Mouse (Mus musculus) hindbrain, embryonic 15.5 days (tissue): ENCODE data around the gene Rnasek. TPM values are rescaled to one million over a fixed set of nuclear protein-coding genes. Genes with fewer than 3 reads are reported as not detected.

Experiments used
- ATAC-seq: fragments of 200-750 bp; cut with Nextera tagmentation; 2 replicates; pipeline ENCODE4 v1.8.0; 2017; ENCODE audit warnings: low read depth, moderate number of reproducible peaks, moderate TSS enrichment; ENCODE audit not compliant: low FRiP score
- H3K27ac ChIP-seq: fragments of 300-500 bp; sonication (generic); replicated peaks from 2 replicates; pipeline ENCODE4 v1.5.1; 2015; ENCODE audit warnings: mild to moderate bottlenecking, inconsistent platforms
- H3K27me3 ChIP-seq: fragments of 300-500 bp; sonication (generic); 2 replicates; pipeline ENCODE4 v1.6.1; 2015; ENCODE audit warnings: control low read depth, inconsistent platforms
- H3K36me3 ChIP-seq: fragments of 300-500 bp; sonication (generic); 2 replicates; pipeline ENCODE4 v1.6.1; 2015; ENCODE audit warnings: control low read depth, inconsistent platforms
- H3K4me1 ChIP-seq: fragments of 300-500 bp; sonication (generic); replicated peaks from 2 replicates; pipeline ENCODE4 v1.6.1; 2015; ENCODE audit warnings: control low read depth, inconsistent platforms
- H3K4me2 ChIP-seq: fragments of 300-500 bp; sonication (generic); 2 replicates; pipeline ENCODE4 v1.6.1; 2015; ENCODE audit warnings: moderate library complexity, mild to moderate bottlenecking, inconsistent platforms
- H3K4me3 ChIP-seq: fragments of 300-500 bp; sonication (generic); 2 replicates; pipeline ENCODE4 v1.5.1; 2015; ENCODE audit warnings: mild to moderate bottlenecking, inconsistent platforms
- H3K9ac ChIP-seq: fragments of 300-500 bp; sonication (generic); 2 replicates; pipeline ENCODE4 v1.6.1; 2015; ENCODE audit warnings: inconsistent platforms
- H3K9me3 ChIP-seq: fragments of 300-500 bp; sonication (generic); 2 replicates; pipeline ENCODE4 v1.6.1; 2016; ENCODE audit warnings: control low read depth, inconsistent platforms
- WGBS: fragments of 180-500 bp; shearing (Covaris S2); methylation state at CpG from one replicate; pipeline ENCODE4 v1.1.7; 2015; 5-methylcytosine and 5-hydroxymethylcytosine counted together
- polyA plus RNA-seq: library from polyadenylated mRNA; unstranded; fragments of >200 nt; fragmentation: Nextera tagmentation; extraction: Ambion mirVana; gene quantifications from 2 replicates; pipeline ENCODE4 v1.2.1, GENCODE M21; 2015

The Rnasek gene
- polyA plus RNA-seq, 1 experiment from 2014 or later, result 408 TPM

DNA sequence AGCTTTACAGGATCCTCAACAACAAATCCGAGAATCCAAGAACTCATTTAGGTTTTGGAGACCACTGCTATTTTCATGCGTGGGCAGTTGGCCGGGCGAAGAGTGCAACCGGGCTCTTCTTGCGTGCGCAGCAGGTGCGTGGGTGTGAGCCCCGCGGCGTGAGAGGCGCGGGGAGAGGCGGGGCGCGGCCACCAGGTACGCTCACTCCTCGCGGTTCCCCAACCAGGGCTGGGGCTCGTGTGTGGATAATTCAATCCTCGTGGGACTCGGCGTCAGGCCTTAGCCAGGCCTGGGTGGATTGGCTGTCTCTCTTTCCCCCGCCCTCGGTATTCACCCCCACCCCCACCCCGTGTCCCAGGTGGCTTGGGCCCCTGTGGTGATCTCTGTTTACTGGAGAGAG, 25.9 kb downstream of the Rnasek start:
- 8% methylated on average over 23 of the region's 26 CpGs for WGBS
- peaks cover 6% of the 10 kb centered on the region; the same call in 1 of the 2 replicates for H3K36me3 ChIP-seq
- ATAC-seq, result peak; percentile 17; the same call in 1 of the 2 replicates
- no peaks in the 10 kb centered on the region for H3K9me3 ChIP-seq
- H3K4me2 ChIP-seq, result peak overlapping the region; percentile 84
- H3K27ac ChIP-seq, result no peak overlapping the region
- H3K4me3 ChIP-seq, result peak overlapping the region; percentile 42
- peaks cover 32% of the 10 kb centered on the region for H3K4me1 ChIP-seq
- peak overlapping the region; percentile 44 for H3K9ac ChIP-seq
- peaks cover 39% of the 10 kb centered on the region for H3K27me3 ChIP-seq

DNA sequence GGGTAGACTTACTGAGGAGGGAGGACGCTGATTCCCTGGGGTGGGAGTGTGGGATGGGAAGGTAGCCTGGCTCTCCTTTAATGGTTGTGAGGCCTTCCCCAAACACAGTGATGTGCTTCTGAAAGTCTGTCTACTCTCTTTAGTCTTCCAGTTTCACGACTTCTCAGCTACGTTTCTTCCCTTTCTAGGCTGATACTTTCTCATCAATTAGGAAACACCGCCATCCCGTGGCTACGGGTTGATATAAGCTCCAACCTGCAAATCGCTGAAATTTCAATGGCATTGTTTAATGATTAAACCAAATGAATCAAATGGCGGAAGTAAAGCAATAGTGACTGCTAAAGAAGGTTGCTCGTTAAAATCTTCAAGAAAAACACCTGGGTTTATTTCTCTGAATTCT, 26.7 kb downstream of the Rnasek start:
- Histone ChIP-seq H3K4me3 (no peak overlapping the region), H3K9me3 (no peaks in the 10 kb centered on the region), H3K27me3 (peaks cover 39% of the 10 kb centered on the region), H3K27ac (no peak overlapping the region), H3K4me2 (peak overlapping the region; percentile 84; the same call in 1 of the 2 replicates), H3K36me3 (peaks cover 6% of the 10 kb centered on the region; the same call in 1 of the 2 replicates), H3K4me1 (peaks cover 26% of the 10 kb centered on the region), H3K9ac (no peak overlapping the region)
- ATAC-seq, result no peak
- WGBS, result 9% methylated on average over 9 of the region's 9 CpGs

DNA sequence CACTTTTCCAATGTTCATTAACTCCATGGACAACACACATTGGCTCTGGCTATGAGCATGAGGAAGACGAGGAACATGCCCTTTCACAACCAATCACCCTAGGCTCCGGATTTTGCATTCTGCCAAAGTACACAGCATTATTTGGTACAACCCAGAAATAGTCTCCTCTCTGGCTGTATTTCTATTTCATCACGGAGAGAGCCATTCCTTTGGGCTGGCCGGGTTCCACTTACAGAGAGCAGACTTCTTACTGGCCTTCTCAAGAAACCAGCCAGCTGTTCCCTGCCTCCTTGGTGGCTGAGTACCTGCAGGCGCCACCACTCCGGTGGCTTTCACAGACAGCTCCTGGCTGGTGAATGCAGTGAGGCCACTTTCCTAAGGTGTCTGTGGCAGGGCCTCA, 27.2 kb downstream of the Rnasek start, which contains the start of gene Slc16a11:
Gene Slc16a11 (plus strand): TSS at position 330 of the 400 bp plus-strand sequence.
- no peak within 1 kb of the TSS for H3K27ac ChIP-seq
- H3K36me3 ChIP-seq, result peaks cover 6% of the 10 kb centered on the region; the same call in 1 of the 2 replicates
- H3K27me3 ChIP-seq, result peaks cover 39% of the 10 kb centered on the region
- H3K4me1 ChIP-seq, result peaks cover 26% of the 10 kb centered on the region
- no peak for ATAC-seq
- H3K9ac ChIP-seq, result peak within 1 kb of the TSS; percentile 44
- WGBS, result 58% methylated on average over 6 of the region's 6 CpGs
- H3K9me3 ChIP-seq, result no peaks in the 10 kb centered on the region
- peak within 1 kb of the TSS; percentile 42 for H3K4me3 ChIP-seq
- peak within 1 kb of the TSS; percentile 84 for H3K4me2 ChIP-seq

DNA sequence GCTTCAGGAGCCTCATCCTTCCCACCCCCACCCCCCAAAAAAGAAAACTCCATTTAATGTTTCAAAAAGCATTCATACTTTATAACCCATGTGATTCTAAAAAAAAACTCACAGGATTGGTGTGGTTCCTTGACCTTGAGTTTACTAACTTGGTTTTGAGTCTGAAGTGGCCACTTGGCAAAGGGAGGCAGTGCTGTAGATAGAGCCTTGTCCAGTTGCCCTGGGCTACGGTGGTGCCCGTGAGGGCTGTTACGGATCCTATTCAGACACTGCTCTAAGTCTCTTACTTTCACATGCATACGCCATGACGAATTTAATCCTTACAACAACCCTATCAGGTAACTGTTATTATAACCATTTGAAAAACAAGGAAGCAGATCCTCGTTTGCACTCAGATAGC, 27.7 kb downstream of the Rnasek start:
- H3K27ac ChIP-seq, result no peak overlapping the region
- no peak overlapping the region for H3K4me2 ChIP-seq
- H3K9me3 ChIP-seq, result no peaks in the 10 kb centered on the region
- WGBS, result 78% methylated on average over 6 of the region's 6 CpGs
- H3K36me3 ChIP-seq, result peaks cover 2% of the 10 kb centered on the region; the same call in 1 of the 2 replicates
- peaks cover 37% of the 10 kb centered on the region for H3K27me3 ChIP-seq
- H3K4me3 ChIP-seq, result no peak overlapping the region
- ATAC-seq, result no peak
- H3K4me1 ChIP-seq, result peaks cover 26% of the 10 kb centered on the region
- no peak overlapping the region for H3K9ac ChIP-seq

DNA sequence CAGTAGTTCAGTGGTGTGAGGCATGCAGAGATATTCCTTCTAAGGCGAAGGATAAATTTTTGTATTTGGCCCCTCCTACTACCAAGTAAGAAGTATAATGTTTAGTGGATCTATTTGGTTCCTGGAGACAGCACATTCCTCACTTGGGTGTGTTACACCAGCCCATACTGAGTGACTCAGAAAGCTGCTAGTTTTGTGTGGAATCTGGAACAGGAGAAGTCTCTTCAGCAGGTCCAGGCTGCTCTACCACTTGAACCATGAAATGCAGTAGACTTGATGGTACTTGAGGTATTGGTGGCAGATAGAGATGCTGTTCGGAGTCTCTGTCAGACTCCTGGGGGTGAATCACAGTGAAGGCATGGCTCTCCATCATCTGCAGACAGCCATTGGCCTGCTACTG, 29.0 kb downstream of the Rnasek start:
- H3K4me1 ChIP-seq, result peaks cover 26% of the 10 kb centered on the region
- H3K27me3 ChIP-seq, result peaks cover 24% of the 10 kb centered on the region
- no peak overlapping the region for H3K4me3 ChIP-seq
- 94% methylated on average over 2 of the region's 2 CpGs for WGBS
- no peak overlapping the region for H3K4me2 ChIP-seq
- ATAC-seq, result no peak
- no peak overlapping the region for H3K27ac ChIP-seq
- H3K9me3 ChIP-seq, result no peaks in the 10 kb centered on the region
- H3K36me3 ChIP-seq, result no peaks in the 10 kb centered on the region
- no peak overlapping the region for H3K9ac ChIP-seq

DNA sequence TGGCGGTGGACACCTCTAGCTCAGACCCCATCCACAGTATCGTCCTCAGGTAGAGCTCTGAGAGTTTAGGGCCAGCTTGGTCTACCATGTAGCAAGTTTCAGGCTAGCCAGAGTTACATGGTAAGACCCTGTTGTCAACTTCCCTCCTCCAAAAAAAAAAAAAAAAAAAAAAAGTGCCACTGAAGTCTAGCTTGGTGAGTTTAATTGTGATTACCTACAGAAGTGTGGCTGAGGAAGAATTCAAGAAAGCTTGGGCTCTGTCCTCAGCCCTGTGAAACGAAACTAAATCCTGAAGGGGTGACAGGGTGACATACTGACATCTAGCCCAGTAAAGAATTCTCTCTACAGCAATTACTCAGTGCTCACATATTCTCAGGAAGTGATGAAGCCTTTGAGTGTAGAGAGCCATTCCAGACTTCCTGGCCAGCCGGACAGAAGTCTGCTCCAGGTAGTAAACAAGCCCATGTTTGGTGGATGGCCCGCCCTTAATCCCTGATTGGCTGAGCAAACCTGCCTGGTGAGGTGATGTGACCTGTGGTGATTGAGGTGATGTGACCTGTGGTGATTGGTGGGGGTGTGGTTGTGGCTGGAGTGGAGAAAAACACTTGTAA, 30.8 kb downstream of the Rnasek start:
- WGBS, result 83% methylated on average over 5 of the region's 5 CpGs
- H3K9ac ChIP-seq, result no peak overlapping the region
- ATAC-seq, result no peak
- H3K36me3 ChIP-seq, result no peaks in the 10 kb centered on the region
- H3K4me3 ChIP-seq, result no peak overlapping the region
- H3K27me3 ChIP-seq, result peaks cover 8% of the 10 kb centered on the region; the same call in 1 of the 2 replicates
- no peaks in the 10 kb centered on the region for H3K9me3 ChIP-seq
- peaks cover 8% of the 10 kb centered on the region for H3K4me1 ChIP-seq
- no peak overlapping the region for H3K27ac ChIP-seq
- H3K4me2 ChIP-seq, result no peak overlapping the region

DNA sequence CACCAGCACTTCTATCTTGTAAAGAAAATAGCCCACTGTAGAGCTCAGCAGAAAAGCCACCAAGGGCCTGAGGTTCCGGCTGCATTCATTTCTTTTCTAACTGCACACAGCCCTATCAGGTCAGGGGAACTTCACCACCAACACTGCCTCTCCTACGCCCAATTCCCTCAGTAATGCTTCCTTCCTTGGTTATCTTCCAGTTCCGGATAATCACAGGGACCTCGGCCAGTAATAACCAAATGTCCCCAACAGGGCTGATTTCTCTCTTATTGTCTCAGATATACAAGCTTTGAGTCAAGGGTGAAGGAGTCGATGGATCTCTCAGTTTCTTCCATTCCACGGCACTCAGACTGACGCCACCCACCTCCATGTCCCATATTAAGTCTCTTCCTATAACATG, 32.4 kb downstream of the Rnasek start:
- H3K27me3 ChIP-seq, result peaks cover 4% of the 10 kb centered on the region; the same call in 1 of the 2 replicates
- H3K9me3 ChIP-seq, result no peaks in the 10 kb centered on the region
- no peaks in the 10 kb centered on the region for H3K4me1 ChIP-seq
- 90% methylated on average over 7 of the region's 7 CpGs for WGBS
- no peak overlapping the region for H3K9ac ChIP-seq
- no peak overlapping the region for H3K4me2 ChIP-seq
- H3K27ac ChIP-seq, result no peak overlapping the region
- H3K36me3 ChIP-seq, result no peaks in the 10 kb centered on the region
- no peak for ATAC-seq
- H3K4me3 ChIP-seq, result no peak overlapping the region

DNA sequence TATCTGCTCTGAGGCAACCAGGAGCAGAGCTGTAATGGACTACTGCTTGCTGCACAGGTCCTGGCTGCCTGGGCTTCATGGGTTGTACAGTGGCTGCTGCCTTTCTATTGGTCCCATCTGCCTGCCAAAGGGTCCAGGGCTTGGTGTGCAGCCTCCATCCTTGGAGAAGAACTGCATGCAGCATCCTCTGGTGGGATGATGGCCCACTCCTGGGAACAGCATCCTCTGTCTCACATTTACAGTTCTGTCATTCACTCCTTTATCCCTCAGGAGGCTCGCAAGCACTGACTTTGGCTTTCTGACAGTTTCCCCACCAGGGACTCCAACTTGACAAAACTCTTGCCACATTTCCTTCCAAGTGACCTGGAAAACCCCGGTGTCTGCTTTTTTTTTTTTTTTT, 32.8 kb downstream of the Rnasek start:
- no peaks in the 10 kb centered on the region for H3K9me3 ChIP-seq
- WGBS, result 85% methylated on average over 2 of the region's 2 CpGs
- H3K36me3 ChIP-seq, result no peaks in the 10 kb centered on the region
- H3K4me3 ChIP-seq, result no peak overlapping the region
- no peaks in the 10 kb centered on the region for H3K27me3 ChIP-seq
- H3K4me1 ChIP-seq, result no peaks in the 10 kb centered on the region
- no peak overlapping the region for H3K27ac ChIP-seq
- H3K9ac ChIP-seq, result no peak overlapping the region
- no peak overlapping the region for H3K4me2 ChIP-seq
- no peak for ATAC-seq

DNA sequence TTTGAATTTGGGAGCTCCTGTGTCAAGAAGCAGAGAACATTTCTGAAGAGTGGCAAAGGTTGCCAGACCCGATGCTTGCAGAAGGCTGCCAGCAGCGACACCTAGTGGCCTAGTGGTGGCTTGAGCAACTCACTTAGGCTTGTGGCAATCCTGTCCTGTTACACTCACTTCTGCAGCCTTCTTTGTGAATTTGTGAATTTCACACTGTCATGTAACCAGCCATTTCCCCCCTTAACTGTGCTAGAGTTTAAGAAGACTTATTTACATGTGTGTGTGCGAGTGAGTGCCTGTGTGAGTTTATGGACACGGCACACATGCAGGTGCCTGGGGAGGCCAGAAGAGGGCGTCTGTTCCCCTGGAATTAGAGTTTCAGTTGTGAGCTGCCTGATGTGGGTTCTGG, 38.0 kb downstream of the Rnasek start:
- Histone ChIP-seq H3K9me3 (no peaks in the 10 kb centered on the region), H3K4me2 (no peak overlapping the region), H3K9ac (no peak overlapping the region), H3K4me1 (no peaks in the 10 kb centered on the region), H3K27ac (no peak overlapping the region), H3K27me3 (no peaks in the 10 kb centered on the region), H3K4me3 (no peak overlapping the region), H3K36me3 (no peaks in the 10 kb centered on the region)
- 43% methylated on average over 5 of the region's 5 CpGs for WGBS
- ATAC-seq, result no peak

DNA sequence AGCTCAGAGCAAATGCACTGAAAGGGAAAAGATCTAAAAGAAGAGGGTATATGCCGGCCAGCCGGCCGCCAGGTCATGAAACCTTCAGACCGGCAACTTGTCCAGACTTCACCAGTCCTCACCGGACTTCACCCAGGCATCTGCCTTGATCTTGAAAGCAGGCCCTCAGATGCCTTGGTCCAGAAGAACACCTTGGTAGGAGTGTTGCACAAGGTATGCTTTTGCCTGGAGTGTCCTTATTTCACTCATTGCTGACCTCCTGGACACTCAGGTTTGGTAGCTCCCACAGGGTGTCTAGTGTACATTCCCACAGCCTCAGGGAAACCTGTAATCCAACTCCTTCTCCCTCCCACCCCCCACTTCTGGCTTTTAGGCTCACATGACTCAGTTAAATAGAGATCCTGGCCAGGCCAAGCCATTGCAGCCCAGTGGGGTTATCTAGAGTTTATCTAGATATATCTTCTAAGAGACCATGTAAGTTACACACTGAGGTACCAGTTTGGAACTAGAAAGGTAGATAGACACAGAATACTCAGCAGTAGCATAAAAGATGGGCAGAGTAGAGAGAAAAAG, 39.5 kb downstream of the Rnasek start:
- no peak for ATAC-seq
- no peak overlapping the region for H3K27ac ChIP-seq
- no peaks in the 10 kb centered on the region for H3K36me3 ChIP-seq
- no peaks in the 10 kb centered on the region for H3K27me3 ChIP-seq
- 92% methylated on average over 5 of the region's 5 CpGs for WGBS
- no peak overlapping the region for H3K4me2 ChIP-seq
- no peak overlapping the region for H3K4me3 ChIP-seq
- no peaks in the 10 kb centered on the region for H3K9me3 ChIP-seq
- H3K4me1 ChIP-seq, result no peaks in the 10 kb centered on the region
- H3K9ac ChIP-seq, result no peak overlapping the region

DNA sequence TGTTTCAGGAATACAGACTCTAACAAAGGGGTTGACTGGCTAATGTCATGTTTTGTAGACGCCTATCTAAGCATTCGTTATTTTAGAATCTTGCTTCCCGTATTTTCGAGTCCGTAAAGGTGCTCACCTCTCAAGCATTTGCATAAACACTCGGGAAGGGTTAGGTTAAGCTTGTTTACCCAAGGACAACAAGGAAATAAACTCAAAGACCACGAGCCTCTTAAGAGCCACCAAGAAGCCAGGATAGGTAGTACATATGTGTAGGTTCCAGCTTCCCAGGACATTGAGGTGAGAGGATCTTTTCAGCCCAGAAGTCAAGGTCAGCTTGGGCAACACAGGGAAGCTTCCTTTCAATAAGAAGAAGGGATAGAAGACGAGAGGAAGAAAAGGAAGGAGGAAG, 40.5 kb downstream of the Rnasek start:
- H3K27me3 ChIP-seq, result no peaks in the 10 kb centered on the region
- H3K9me3 ChIP-seq, result no peaks in the 10 kb centered on the region
- no peaks in the 10 kb centered on the region for H3K36me3 ChIP-seq
- H3K4me2 ChIP-seq, result no peak overlapping the region
- WGBS, result 83% methylated on average over 8 of the region's 8 CpGs
- H3K4me1 ChIP-seq, result no peaks in the 10 kb centered on the region
- H3K9ac ChIP-seq, result no peak overlapping the region
- no peak overlapping the region for H3K27ac ChIP-seq
- ATAC-seq, result no peak
- no peak overlapping the region for H3K4me3 ChIP-seq

DNA sequence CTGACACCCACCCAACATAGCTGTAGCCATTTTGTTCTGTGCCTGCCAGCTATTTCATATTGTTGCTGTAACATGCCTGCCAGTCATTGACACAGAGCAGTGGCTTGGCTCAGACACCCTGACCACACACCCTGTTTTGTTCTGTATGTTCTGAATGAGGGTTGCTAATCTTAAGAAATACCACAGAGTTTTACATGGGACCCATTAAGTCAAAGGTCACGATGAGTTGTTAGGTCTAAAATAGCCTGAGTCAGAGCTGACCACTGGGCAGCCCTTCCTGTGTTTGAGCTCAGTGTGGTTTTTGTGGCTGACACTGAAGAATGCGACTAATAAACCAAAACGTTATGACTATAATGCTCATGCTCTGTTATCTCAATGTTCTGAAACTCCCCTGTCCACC, 41.3 kb downstream of the Rnasek start:
- ATAC-seq, result no peak
- H3K27me3 ChIP-seq, result no peaks in the 10 kb centered on the region
- H3K27ac ChIP-seq, result no peak overlapping the region
- no peaks in the 10 kb centered on the region for H3K36me3 ChIP-seq
- no peaks in the 10 kb centered on the region for H3K4me1 ChIP-seq
- H3K4me3 ChIP-seq, result no peak overlapping the region
- H3K4me2 ChIP-seq, result no peak overlapping the region
- H3K9me3 ChIP-seq, result no peaks in the 10 kb centered on the region
- 86% methylated on average over 3 of the region's 3 CpGs for WGBS
- H3K9ac ChIP-seq, result no peak overlapping the region
